Mouse (Mus musculus) spleen, embryonic (tissue): ENCODE measurements around the gene Gm1110.
"Not testable (repeated sequence)": the region's sequence is repeated elsewhere in the genome, so short reads cannot be mapped to it uniquely, and the experiment has no call there.

Experiments used
- CTCF ChIA-PET: fragments of 350-600 bp; sonication (Branson Sonifier 250); formaldehyde crosslinking; loops from one replicate; lab custom pipeline; 2022; lab: Charles Lee

Gene Gm1110

DNA sequence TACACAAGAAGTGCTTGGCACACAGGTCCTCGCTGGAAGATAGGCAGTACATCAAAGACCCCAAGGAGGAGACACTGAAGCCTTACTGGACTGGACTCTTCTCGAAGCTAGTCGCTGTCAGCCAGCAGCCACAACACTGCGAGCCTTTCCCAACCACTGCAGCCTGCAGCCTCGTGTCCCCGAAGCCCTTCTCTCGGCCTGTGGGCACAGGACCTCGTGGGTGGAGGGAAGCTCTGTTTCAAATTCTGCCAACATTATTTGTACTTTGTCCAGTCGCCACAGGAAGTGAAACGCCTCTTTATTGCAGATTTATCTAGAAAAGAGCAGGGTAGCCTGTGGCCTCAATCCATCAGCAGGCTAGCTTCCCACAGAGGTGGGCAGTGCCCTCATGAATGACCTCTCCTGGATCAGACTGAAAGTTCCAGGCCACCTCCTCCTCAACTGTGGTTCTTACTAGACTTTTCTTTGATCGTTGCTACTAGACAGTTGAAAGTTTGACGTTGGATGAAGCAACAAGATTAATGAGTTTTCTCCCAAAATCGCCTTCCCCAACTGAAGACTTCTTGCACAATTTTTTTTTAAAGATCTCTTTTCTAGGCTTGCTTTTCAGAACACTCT lies at the start of gene Gm1110:
Gm1110 (minus strand) TSS at position 203 of the 618 bp plus-strand sequence.
- CTCF ChIA-PET, result no interaction called here

- CTCF ChIA-PET, result no interaction called here
Measured at GRCm38 (mm10) chr9:26947790-26948189, 24.9 kb upstream of the Gm1110 start.

GRCm38 (mm10) chr9:26924146-26924545 lies 1.2 kb upstream of the Gm1110 start:
- CTCF ChIA-PET, result no interaction called here

- CTCF ChIA-PET, result interaction anchor here (0.7 kb wide), 1 partner anchor 18 kb away, joined by 3 read pairs; no protein-coding TSS in a partner anchor
Measured at GRCm38 (mm10) chr9:26919778-26920177, 3.1 kb downstream of the Gm1110 start.

GRCm38 (mm10) chr9:26913150-26913549 lies 9.8 kb downstream of the Gm1110 start:
- CTCF ChIA-PET, result no interaction called here

- CTCF ChIA-PET, result interaction anchor here (0.6 kb wide), 1 partner anchor 15 kb away, joined by 3 read pairs; no protein-coding TSS in a partner anchor
Measured at GRCm38 (mm10) chr9:26911251-26911650, 11.7 kb downstream of the Gm1110 start.

- CTCF ChIA-PET, result not testable (repeated sequence)
Measured at GRCm38 (mm10) chr9:26869856-26870255, 53.1 kb downstream of the Gm1110 start.

DNA sequence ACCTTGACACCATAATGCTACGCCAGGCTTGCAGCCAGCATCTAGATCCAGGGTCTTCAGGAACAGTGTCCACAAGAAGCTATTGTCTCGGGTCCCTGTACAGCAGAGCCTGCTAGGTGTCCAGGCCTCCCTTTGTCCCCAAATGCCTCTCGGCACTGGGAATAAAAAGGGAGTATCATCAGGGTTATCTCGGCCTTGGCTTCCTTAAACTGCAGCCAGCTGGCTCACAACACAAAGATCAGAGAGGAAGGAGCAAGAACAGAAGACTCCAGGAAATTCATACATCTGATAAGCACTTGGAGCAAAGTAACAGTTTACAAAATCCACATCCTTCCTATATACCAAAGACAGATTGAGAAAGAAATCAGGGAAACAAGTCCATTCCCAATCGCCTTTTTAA lies 62.2 kb downstream of the Gm1110 start, which contains the start of gene Glb1l3:
Glb1l3 (minus strand) TSS at position 140 of the 400 bp plus-strand sequence.
- CTCF ChIA-PET, result no interaction called here

GRCm38 (mm10) chr9:26831089-26831488 lies 91.8 kb downstream of the Gm1110 start:
- CTCF ChIA-PET, result no interaction called here
